In the genomic region with DNA sequence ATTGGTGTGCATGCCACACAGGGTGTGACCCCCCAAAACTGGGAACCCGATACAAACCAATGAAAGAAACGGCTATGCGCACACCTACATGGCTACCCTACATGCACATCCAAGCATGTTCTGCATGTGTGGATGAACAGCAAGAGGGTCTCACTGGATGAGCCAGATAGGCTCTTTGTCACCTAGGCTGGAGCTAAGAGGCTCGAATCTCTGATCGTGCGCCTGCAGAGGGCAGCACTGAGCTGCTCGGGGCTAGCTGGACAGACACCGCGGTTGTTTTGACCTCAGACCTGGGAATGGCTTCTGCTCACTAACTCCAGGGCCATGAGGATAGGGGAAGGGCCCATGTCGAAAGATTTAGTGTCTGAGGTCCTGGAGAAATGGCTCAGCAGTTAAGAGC, we compare ENCODE assay signal across 9 mouse cellular contexts. TPM values are rescaled to one million over a fixed set of nuclear protein-coding genes. Genes with fewer than 3 reads are reported as not detected.
DNase-seq lines count a peak whose midpoint lies in the region; ATAC-seq and TF ChIP-seq lines count a peak whose summit lies in the region.
"Had no signal": no experiment of that assay in that cellular context is flagged by ENCODE, and none has a peak within 500 bp of the region (broad histone marks: within the 10 kb centered on the region; RNA-seq: fewer than 3 reads in every experiment).

No protein-coding gene starts in this region.

- H3K9ac ChIP-seq in forebrain, embryonic 12.5 days = no peak overlapping the region
- H3K9ac ChIP-seq in hindbrain, embryonic 11.5 days (ENCODE audit: low read depth, low read length) = no peak overlapping the region
- H3K9ac ChIP-seq in midbrain, embryonic 12.5 days (replicated peaks) = no peak overlapping the region
- H3K9ac ChIP-seq: limb, embryonic 15.5 days had no signal

- no peaks in the 10 kb centered on the region for H3K9me3 ChIP-seq in forebrain, embryonic 12.5 days
- H3K9me3 ChIP-seq in hindbrain, embryonic 11.5 days (ENCODE audit: control insufficient read depth, low read length) = no peaks in the 10 kb centered on the region
- H3K9me3 ChIP-seq in midbrain, embryonic 12.5 days = no peaks in the 10 kb centered on the region
- H3K9me3 ChIP-seq: limb, embryonic 15.5 days had no signal

- 0 out of 2 replicates have a peak, but pooled peaks cover 13% of the 10 kb centered on the region for H3K4me1 ChIP-seq in forebrain, embryonic 12.5 days
- H3K4me1 ChIP-seq in hindbrain, embryonic 11.5 days (replicated peaks; ENCODE audit: control insufficient read depth, insufficient read depth, low read length) = no peaks in the 10 kb centered on the region
- peaks cover 6% of the 10 kb centered on the region; the same call in 1 of the 2 replicates for H3K4me1 ChIP-seq in midbrain, embryonic 12.5 days

- peak; percentile 77 for TF ChIP-seq CTCF in left cerebral cortex, adult 2 months (IDR thresholded peaks at IDR 0.05)

- no peak overlapping the region for H3K4me2 ChIP-seq in forebrain, embryonic 12.5 days
- H3K4me2 ChIP-seq in hindbrain, embryonic 11.5 days (replicated peaks; ENCODE audit: low read depth, low read length) = no peak overlapping the region
- H3K4me2 ChIP-seq in midbrain, embryonic 12.5 days (replicated peaks) = no peak overlapping the region
- H3K4me2 ChIP-seq: limb, embryonic 15.5 days had no signal

- intact Hi-C loops in left cerebral cortex, adult 2 months (cut with DNase I) = loop anchor here (1.0 to 5.0 kb wide), 5 partner anchors 82 to 905 kb away; no protein-coding TSS in a partner anchor

- peak; percentile 66; the same call in 1 of the 2 replicates for ATAC-seq in forebrain, embryonic 12.5 days (ENCODE audit: low FRiP score)
- peak; percentile 56 for ATAC-seq in hindbrain, embryonic 11.5 days (ENCODE audit: low FRiP score)
- peak; percentile 45; the same call in 1 of the 2 replicates for ATAC-seq in midbrain, embryonic 12.5 days (ENCODE audit: low FRiP score, low read depth)
- ATAC-seq in activated CD4-positive, CD25-positive, alpha-beta regulatory T cell, adult 4 months = no peak

- no peaks in the 10 kb centered on the region for H3K27me3 ChIP-seq in forebrain, embryonic 12.5 days
- no peaks in the 10 kb centered on the region for H3K27me3 ChIP-seq in hindbrain, embryonic 11.5 days (ENCODE audit: control insufficient read depth, insufficient read depth, low read length)
- no peaks in the 10 kb centered on the region for H3K27me3 ChIP-seq in midbrain, embryonic 12.5 days
- H3K27me3 ChIP-seq: limb, embryonic 15.5 days had no signal

- peak; percentile 35 for DNase-seq in MN1 (ENCODE audit: low spot score)
- peak; percentile 67 for DNase-seq in brain, adult 2 months (ENCODE audit: low read depth, low spot score)
- DNase-seq in hindbrain, embryonic 11.5 days (ENCODE audit: low spot score) = peak; percentile 89
- DNase-seq in left cerebral cortex, adult 2 months (ENCODE audit: extremely low spot score in 1 of 2, low spot score in 2 of 2) = peak; percentile 55 to 73
- DNase-seq in skeletal muscle tissue, adult 2 months (ENCODE audit: low read depth, low spot score) = peak; percentile 60

- H3K4me3 ChIP-seq in forebrain, embryonic 12.5 days (replicated peaks) = no peak overlapping the region
- H3K4me3 ChIP-seq in hindbrain, embryonic 11.5 days (ENCODE audit: low read depth, low read length) = no peak overlapping the region
- H3K4me3 ChIP-seq in left cerebral cortex, adult 2 months = no peak overlapping the region
- H3K4me3 ChIP-seq in midbrain, embryonic 12.5 days = no peak overlapping the region
- H3K4me3 ChIP-seq: limb, embryonic 15.5 days had no signal

- WGBS in forebrain, embryonic 12.5 days = 22% methylated on average over 10 of the region's 10 CpGs
- WGBS in hindbrain, embryonic 11.5 days = 22% methylated on average over 10 of the region's 10 CpGs
- WGBS in midbrain, embryonic 12.5 days = 22% methylated on average over 10 of the region's 10 CpGs

- no peaks in the 10 kb centered on the region for H3K36me3 ChIP-seq in forebrain, embryonic 12.5 days (replicated peaks)
- no peaks in the 10 kb centered on the region for H3K36me3 ChIP-seq in hindbrain, embryonic 11.5 days (ENCODE audit: control insufficient read depth, insufficient read depth, low read length)
- no peaks in the 10 kb centered on the region for H3K36me3 ChIP-seq in midbrain, embryonic 12.5 days
- H3K36me3 ChIP-seq: limb, embryonic 15.5 days had no signal

- H3K27ac ChIP-seq in forebrain, embryonic 12.5 days = no peak overlapping the region
- no peak overlapping the region for H3K27ac ChIP-seq in hindbrain, embryonic 11.5 days (ENCODE audit: low read depth, low read length)
- no peak overlapping the region for H3K27ac ChIP-seq in left cerebral cortex, adult 2 months
- H3K27ac ChIP-seq in midbrain, embryonic 12.5 days (replicated peaks) = no peak overlapping the region
- H3K27ac ChIP-seq: limb, embryonic 15.5 days had no signal

RNA-seq across cellular contexts. Expression of a gene that starts 12.9 kb away (rescaled TPM):
- polyA plus RNA-seq in forebrain, embryonic 12.5 days (2016; fragmentation: Nextera tagmentation; extraction: Ambion mirVana) = not detected in 2 replicates
- not detected in 2 replicates for polyA plus RNA-seq in hindbrain, embryonic 11.5 days (2014; fragmentation: Nextera tagmentation; extraction: Ambion mirVana)
- not detected for total RNA-seq in left cerebral cortex, adult 2 months (2021)
- not detected in 2 replicates for polyA plus RNA-seq in midbrain, embryonic 12.5 days (2016; fragmentation: Nextera tagmentation; extraction: Ambion mirVana)
- not detected for polyA plus RNA-seq in activated CD4-positive, CD25-positive, alpha-beta regulatory T cell, adult 4 months (2017; shearing (Covaris generic))

RNA-seq across cellular contexts. Expression of a gene that starts 21.7 kb away (rescaled TPM):
- 0.51 and 0.91 TPM in 2 replicates for polyA plus RNA-seq in forebrain, embryonic 12.5 days (2016; fragmentation: Nextera tagmentation; extraction: Ambion mirVana)
- polyA plus RNA-seq in hindbrain, embryonic 11.5 days (2014; fragmentation: Nextera tagmentation; extraction: Ambion mirVana) = 0.22 and 0.25 TPM in 2 replicates
- not detected for total RNA-seq in left cerebral cortex, adult 2 months (2021)
- 0.56 and 1.1 TPM in 2 replicates for polyA plus RNA-seq in midbrain, embryonic 12.5 days (2016; fragmentation: Nextera tagmentation; extraction: Ambion mirVana)
- polyA plus RNA-seq in activated CD4-positive, CD25-positive, alpha-beta regulatory T cell, adult 4 months (2017; shearing (Covaris generic)) = 1 to 10 TPM in 1 of 2 experiments, under 1 TPM in 1; 0.99 to 1.1 TPM

RNA-seq across cellular contexts. Expression of a gene that starts 33.8 kb away (rescaled TPM):
- polyA plus RNA-seq in forebrain, embryonic 12.5 days (2016; fragmentation: Nextera tagmentation; extraction: Ambion mirVana) = not detected in 2 replicates
- not detected in 2 replicates for polyA plus RNA-seq in hindbrain, embryonic 11.5 days (2014; fragmentation: Nextera tagmentation; extraction: Ambion mirVana)
- not detected for total RNA-seq in left cerebral cortex, adult 2 months (2021)
- not detected in 2 replicates for polyA plus RNA-seq in midbrain, embryonic 12.5 days (2016; fragmentation: Nextera tagmentation; extraction: Ambion mirVana)
- polyA plus RNA-seq in activated CD4-positive, CD25-positive, alpha-beta regulatory T cell, adult 4 months (2017; shearing (Covaris generic)) = not detected

RNA-seq across cellular contexts. Expression of a gene that starts 37.1 kb away (rescaled TPM):
- 1,544 and 1,585 TPM in 2 replicates for polyA plus RNA-seq in forebrain, embryonic 12.5 days (2016; fragmentation: Nextera tagmentation; extraction: Ambion mirVana)
- 1,709 and 1,853 TPM in 2 replicates for polyA plus RNA-seq in hindbrain, embryonic 11.5 days (2014; fragmentation: Nextera tagmentation; extraction: Ambion mirVana)
- total RNA-seq in left cerebral cortex, adult 2 months (2021) = 100 to 1,000 TPM; 746 to 811 TPM
- polyA plus RNA-seq in midbrain, embryonic 12.5 days (2016; fragmentation: Nextera tagmentation; extraction: Ambion mirVana) = 1,467 and 1,563 TPM in 2 replicates
- 1,000 to 10,000 TPM; 1,765 to 2,357 TPM for polyA plus RNA-seq in activated CD4-positive, CD25-positive, alpha-beta regulatory T cell, adult 4 months (2017; shearing (Covaris generic))

RNA-seq across cellular contexts. Expression of a gene that starts 51.7 kb away (rescaled TPM):
- 1.1 TPM in 1 of 2 replicates, not detected in the other for polyA plus RNA-seq in forebrain, embryonic 12.5 days (2016; fragmentation: Nextera tagmentation; extraction: Ambion mirVana)
- 1.1 TPM in 1 of 2 replicates, not detected in the other for polyA plus RNA-seq in hindbrain, embryonic 11.5 days (2014; fragmentation: Nextera tagmentation; extraction: Ambion mirVana)
- total RNA-seq in left cerebral cortex, adult 2 months (2021) = not detected
- polyA plus RNA-seq in midbrain, embryonic 12.5 days (2016; fragmentation: Nextera tagmentation; extraction: Ambion mirVana) = 0.97 and 1.2 TPM in 2 replicates
- polyA plus RNA-seq in activated CD4-positive, CD25-positive, alpha-beta regulatory T cell, adult 4 months (2017; shearing (Covaris generic)) = not detected

Comparison
In these comparisons a context has a peak if more than half of its experiments do, and no peak if none do; other contexts are left out.
1. DNase-seq: peak in every context shown above with its lines; median percentile 89 in hindbrain, embryonic 11.5 days; 67 in brain, adult 2 months; 64 in left cerebral cortex, adult 2 months; 60 in skeletal muscle tissue, adult 2 months; 35 in MN1.